Mouse (Mus musculus) ES-E14 (cell line): Measurements from ENCODE around the gene Dscam. TPM values are rescaled to one million over a fixed set of nuclear protein-coding genes. Genes with fewer than 3 reads are reported as not detected.

ENCODE experiments used
- DNase-seq: peaks from one replicate; pipeline ENCODE4 v3.0.0-alpha.2; 2013; ENCODE audit warnings: low read depth, low spot score
- H3K27ac ChIP-seq: 2 replicates; pipeline ENCODE4 v1.5.1; 2012; ENCODE audit warnings: low read depth, mild to moderate bottlenecking, low read length, moderate library complexity, mixed read lengths; ENCODE audit not compliant: poor library complexity, insufficient read depth, severe bottlenecking
- H3K36me3 ChIP-seq: 2 replicates; pipeline ENCODE4 v1.6.1; 2012; ENCODE audit warnings: mild to moderate bottlenecking, low read length, moderate library complexity, mixed read lengths; ENCODE audit not compliant: control insufficient read depth, poor library complexity, insufficient read depth, severe bottlenecking
- H3K4me1 ChIP-seq, 2 experiments: fragments of 150-350 bp in 1 of 2; sonication (generic) in 1 of 2; 2 replicates each; pipeline ENCODE4 v1.6.1; 2012; ENCODE audit warnings: low read length in 2 of 2, mild to moderate bottlenecking in 1 of 2, mixed read lengths in 1 of 2; ENCODE audit not compliant: control insufficient read depth in 2 of 2, insufficient read depth in 2 of 2, poor library complexity in 1 of 2
- H3K4me3 ChIP-seq, 2 experiments: fragments of 150-350 bp in 1 of 2; sonication (generic) in 1 of 2; 2 replicates each; pipeline ENCODE4 v1.5.1; 2012; ENCODE audit warnings: low read length in 2 of 2, low read depth in 1 of 2, mild to moderate bottlenecking in 1 of 2, mixed read lengths in 1 of 2; ENCODE audit not compliant: insufficient read depth in 1 of 2, poor library complexity in 1 of 2, severe bottlenecking in 1 of 2
- H3K9ac ChIP-seq: 2 replicates; pipeline ENCODE4 v1.6.1; 2012; ENCODE audit warnings: low read depth, mild to moderate bottlenecking, low read length, mixed read lengths; ENCODE audit not compliant: poor library complexity, insufficient read depth, severe bottlenecking
- H3K9me3 ChIP-seq: fragments of 150-350 bp; sonication (generic); 2 replicates; pipeline ENCODE4 v1.6.1; 2012; ENCODE audit warnings: low read depth, mild to moderate bottlenecking, low read length; ENCODE audit not compliant: control insufficient read depth, insufficient read depth
- CHD2 ChIP-seq: IDR thresholded peaks from 2 replicates; pipeline ENCODE4 v1.6.1; 2014; ENCODE audit warnings: mild to moderate bottlenecking, low read depth, low read length, inconsistent platforms
- HCFC1 ChIP-seq: IDR thresholded peaks from 2 replicates; pipeline ENCODE4 v1.6.1; 2012; ENCODE audit warnings: low read length, inconsistent platforms, borderline replicate concordance; ENCODE audit not compliant: insufficient read depth
- MAFK ChIP-seq: IDR thresholded peaks from 2 replicates; pipeline ENCODE4 v1.6.1; 2014; ENCODE audit warnings: mild to moderate bottlenecking, low read depth, low read length, inconsistent platforms; ENCODE audit not compliant: insufficient read depth
- ZC3H11A ChIP-seq: IDR thresholded peaks from 2 replicates; pipeline ENCODE4 v1.6.1; 2012; ENCODE audit warnings: low read depth, mild to moderate bottlenecking, inconsistent platforms, low read length, borderline replicate concordance
- ZNF384 ChIP-seq: IDR thresholded peaks from 2 replicates; pipeline ENCODE4 v1.6.1; 2012; ENCODE audit warnings: low read depth, low read length, inconsistent platforms
- in situ Hi-C, 2 experiments: fragments of 600-800 bp; cut with MboI; formaldehyde crosslinking; loops; one replicate each; pipeline ENCODE4 v1.15.1; 2025; ENCODE audit warnings: low sequenced_read_pairs in 2 of 2, inconsistent platforms in 1 of 2; ENCODE audit not compliant: unreplicated experiment in 2 of 2
- total RNA-seq: library from RNA; depleted of rRNA; stranded (reverse); fragments of 300-350 nt; gene quantifications from 2 replicates; pipeline ENCODE4 v1.2.3, GENCODE M21; 2012

Dscam gene
- total RNA-seq, 1 experiment: 0.04 TPM

GRCm38 (mm10) chr16:96843691-96844400 lies 326.7 kb downstream of the Dscam start:
- DNase-seq: no peak
- Histone ChIP-seq H3K9me3 (no peaks in the 10 kb centered on the region), H3K4me1 (peaks cover 4 to 10% of the 10 kb centered on the region in 2 experiments; a peak in 2 of 4 replicates), H3K9ac (no peak overlapping the region), H3K4me3 (no peak overlapping the region), H3K27ac (no peak overlapping the region), H3K36me3 (no peaks in the 10 kb centered on the region)
- no peak for TF ChIP-seq HCFC1
- TF ChIP-seq CHD2: no peak
- no peak for TF ChIP-seq MAFK
- TF ChIP-seq ZC3H11A: no peak
- TF ChIP-seq ZNF384: no peak
- in situ Hi-C loops: no loop called here

- H3K27ac ChIP-seq: no peak overlapping the region
- TF ChIP-seq ZNF384: no peak
- TF ChIP-seq HCFC1: no peak
- TF ChIP-seq CHD2: no peak
- TF ChIP-seq ZC3H11A: no peak
- no peak for TF ChIP-seq MAFK
- H3K4me1 ChIP-seq: peaks cover 4 to 10% of the 10 kb centered on the region in 2 experiments; a peak in 2 of 4 replicates
- no peak for DNase-seq
- H3K9me3 ChIP-seq: no peaks in the 10 kb centered on the region
- in situ Hi-C loops: no loop called here
- H3K36me3 ChIP-seq: no peaks in the 10 kb centered on the region
- H3K4me3 ChIP-seq: no peak overlapping the region
- no peak overlapping the region for H3K9ac ChIP-seq
These were observed 327.7 kb downstream of the Dscam start for GRCm38 (mm10) chr16:96842829-96843360.

DNA sequence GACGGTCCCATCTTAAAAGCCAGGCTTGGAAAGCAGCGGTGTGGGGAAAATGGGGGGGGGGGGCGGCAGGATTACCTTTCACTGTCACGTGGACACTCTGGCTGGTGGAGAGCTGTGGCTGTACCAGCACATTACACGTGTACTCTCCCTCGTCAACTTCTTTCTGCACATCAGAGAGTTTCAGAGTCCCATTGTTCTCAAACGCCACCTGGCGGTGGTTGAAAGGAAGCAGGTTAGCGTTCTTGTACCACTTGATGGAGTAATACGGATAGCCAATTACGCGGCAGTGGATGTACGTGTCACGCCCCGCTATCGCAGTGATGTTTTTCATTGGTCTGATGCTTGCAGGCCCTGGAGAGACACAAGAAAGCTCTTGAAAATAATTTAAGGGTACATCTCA lies 350.9 kb downstream of the Dscam start:
- DNase-seq: peak; percentile 84
- Histone ChIP-seq H3K27ac (no peak overlapping the region), H3K9me3 (no peaks in the 10 kb centered on the region), H3K4me1 (no peaks in the 10 kb centered on the region), H3K4me3 (no peak overlapping the region), H3K36me3 (no peaks in the 10 kb centered on the region), H3K9ac (no peak overlapping the region)
- TF ChIP-seq ZNF384: no peak
- no peak for TF ChIP-seq HCFC1
- no peak for TF ChIP-seq MAFK
- TF ChIP-seq CHD2: peak; percentile 68
- peak; percentile 46; the same call in 1 of the 2 replicates for TF ChIP-seq ZC3H11A
- in situ Hi-C loops: no loop called here

DNA sequence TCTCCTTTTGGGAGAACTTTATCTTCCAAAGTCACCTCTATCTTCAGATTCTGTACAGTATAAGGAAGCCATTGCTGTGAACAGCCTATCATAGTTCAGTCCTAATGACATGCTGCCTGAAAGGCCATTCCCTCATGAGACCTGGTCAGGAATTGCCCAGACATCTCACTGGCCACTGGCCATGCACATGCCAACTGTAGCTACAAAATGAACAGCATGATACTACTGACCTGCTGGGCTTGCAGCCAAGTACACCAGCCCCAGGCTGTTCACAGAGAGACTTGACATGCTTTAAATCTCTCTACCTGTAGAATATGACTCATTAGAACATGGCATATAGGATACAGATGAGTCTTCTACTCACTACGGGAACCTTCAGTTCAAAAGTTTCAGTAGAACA lies 364.3 kb downstream of the Dscam start:
- in situ Hi-C loops: no loop called here
- no peak for TF ChIP-seq CHD2
- TF ChIP-seq ZC3H11A: no peak
- no peak for TF ChIP-seq MAFK
- no peak for TF ChIP-seq HCFC1
- no peak for TF ChIP-seq ZNF384

More for the DNA sequence above, 364.3 kb downstream of the Dscam start:
- Histone ChIP-seq H3K9me3 (no peaks in the 10 kb centered on the region), H3K9ac (no peak overlapping the region), H3K4me3 (no peak overlapping the region), H3K4me1 (no peaks in the 10 kb centered on the region), H3K27ac (no peak overlapping the region), H3K36me3 (no peaks in the 10 kb centered on the region)
- DNase-seq: no peak
